Mouse (Mus musculus) forebrain, embryonic 10.5 days (tissue): Measurements from ENCODE around the gene Mcu. TPM values are rescaled to one million over a fixed set of nuclear protein-coding genes. Genes with fewer than 3 reads are reported as not detected.

ENCODE experiments used
- DNase-seq: peaks from one replicate; pipeline ENCODE4 v3.0.0-alpha.2; 2017; ENCODE audit warnings: low spot score; ENCODE audit errors: extremely low spot score
- H3K27ac ChIP-seq: fragments of 300-500 bp; sonication (generic); 2 replicates; pipeline ENCODE4 v1.5.1; 2016; ENCODE audit warnings: mild to moderate bottlenecking
- H3K27me3 ChIP-seq: fragments of 300-500 bp; sonication (generic); 2 replicates; pipeline ENCODE4 v1.6.1; 2016; ENCODE audit warnings: mild to moderate bottlenecking; ENCODE audit not compliant: poor library complexity, severe bottlenecking
- H3K36me3 ChIP-seq: fragments of 300-500 bp; sonication (generic); replicated peaks from 2 replicates; pipeline ENCODE4 v1.6.1; 2016; ENCODE audit warnings: mild to moderate bottlenecking, moderate library complexity
- H3K4me1 ChIP-seq: fragments of 300-500 bp; sonication (generic); 2 replicates; pipeline ENCODE4 v1.6.1; 2016
- H3K4me3 ChIP-seq: fragments of 300-500 bp; sonication (generic); 2 replicates; pipeline ENCODE4 v1.5.1; 2016; ENCODE audit warnings: mild to moderate bottlenecking, moderate library complexity
- H3K9me3 ChIP-seq: fragments of 300-500 bp; sonication (generic); 2 replicates; pipeline ENCODE4 v1.6.1; 2016; ENCODE audit warnings: mild to moderate bottlenecking, moderate library complexity
- WGBS: fragments of 180-500 bp; shearing (Covaris S2); methylation state at CpG from one replicate; pipeline ENCODE4 v1.1.7; 2016; 5-methylcytosine and 5-hydroxymethylcytosine counted together
- polyA plus RNA-seq: library from polyadenylated mRNA; unstranded; fragments of >200 nt; fragmentation: Nextera tagmentation; extraction: Ambion mirVana; gene quantifications from 2 replicates; pipeline ENCODE4 v1.2.1, GENCODE M21; 2016

Mcu gene
- polyA plus RNA-seq, 1 experiment from 2014 or later, result 19.1 TPM

GRCm38 (mm10) chr10:59451839-59452238 is 164.7 kb downstream of the Mcu start:
- Histone ChIP-seq H3K4me1 (peaks cover 10% of the 10 kb centered on the region), H3K4me3 (no peak overlapping the region), H3K9me3 (no peaks in the 10 kb centered on the region), H3K27ac (0 out of 2 replicates have a peak overlapping the region, but pooled peaks have one; percentile 62), H3K27me3 (no peaks in the 10 kb centered on the region), H3K36me3 (no peaks in the 10 kb centered on the region)
- WGBS, result 66% methylated on average over 5 of the region's 5 CpGs
- no peak for DNase-seq

GRCm38 (mm10) chr10:59447546-59447945 is 168.9 kb downstream of the Mcu start:
- DNase-seq, result no peak
- Histone ChIP-seq H3K4me1 (peaks cover 8% of the 10 kb centered on the region), H3K27me3 (no peaks in the 10 kb centered on the region), H3K9me3 (no peaks in the 10 kb centered on the region), H3K4me3 (no peak overlapping the region), H3K27ac (no peak overlapping the region; the same call in 1 of the 2 replicates), H3K36me3 (no peaks in the 10 kb centered on the region)
- WGBS, result 79% methylated on average over 9 of the region's 9 CpGs

GRCm38 (mm10) chr10:59446911-59447437 is 169.5 kb downstream of the Mcu start:
- Histone ChIP-seq H3K4me1 (peaks cover 8% of the 10 kb centered on the region), H3K4me3 (no peak overlapping the region), H3K9me3 (no peaks in the 10 kb centered on the region), H3K27ac (no peak overlapping the region; the same call in 1 of the 2 replicates), H3K36me3 (no peaks in the 10 kb centered on the region), H3K27me3 (no peaks in the 10 kb centered on the region)
- DNase-seq, result no peak
- 87% methylated on average over 10 of the region's 10 CpGs for WGBS

- Histone ChIP-seq H3K27me3 (no peaks in the 10 kb centered on the region), H3K4me3 (no peak overlapping the region), H3K9me3 (no peaks in the 10 kb centered on the region), H3K36me3 (no peaks in the 10 kb centered on the region), H3K4me1 (peaks cover 12% of the 10 kb centered on the region), H3K27ac (no peak overlapping the region)
- WGBS, result 74% methylated on average over 8 of the region's 8 CpGs
- no peak for DNase-seq
Measured at GRCm38 (mm10) chr10:59444635-59445034, 171.9 kb downstream of the Mcu start.

GRCm38 (mm10) chr10:59444106-59444505 is 172.4 kb downstream of the Mcu start:
- Histone ChIP-seq H3K4me1 (peaks cover 15% of the 10 kb centered on the region), H3K9me3 (no peaks in the 10 kb centered on the region), H3K27me3 (no peaks in the 10 kb centered on the region), H3K4me3 (no peak overlapping the region), H3K27ac (no peak overlapping the region), H3K36me3 (no peaks in the 10 kb centered on the region)
- WGBS, result 87% methylated on average over 3 of the region's 3 CpGs
- DNase-seq, result no peak

- no peak overlapping the region for H3K4me3 ChIP-seq
- peaks cover 15% of the 10 kb centered on the region for H3K4me1 ChIP-seq
- WGBS, result 69% methylated on average over 7 of the region's 7 CpGs
- no peaks in the 10 kb centered on the region for H3K9me3 ChIP-seq
- H3K27ac ChIP-seq, result no peak overlapping the region
- H3K27me3 ChIP-seq, result no peaks in the 10 kb centered on the region
- no peaks in the 10 kb centered on the region for H3K36me3 ChIP-seq
- DNase-seq, result no peak
Measured at GRCm38 (mm10) chr10:59443212-59443611, 173.3 kb downstream of the Mcu start.

- 92% methylated on average over 11 of the region's 11 CpGs for WGBS
- H3K9me3 ChIP-seq, result no peaks in the 10 kb centered on the region
- H3K27ac ChIP-seq, result no peak within 1 kb of the TSS
- peaks cover 15% of the 10 kb centered on the region for H3K4me1 ChIP-seq
- no peaks in the 10 kb centered on the region for H3K36me3 ChIP-seq
- DNase-seq, result no peak
- no peak within 1 kb of the TSS for H3K4me3 ChIP-seq
- no peaks in the 10 kb centered on the region for H3K27me3 ChIP-seq
Measured at GRCm38 (mm10) chr10:59441735-59442134, 174.8 kb downstream of the Mcu start, which contains the start of gene Oit3. Gene Oit3, minus strand, starts transcription at chr10:59441778.

GRCm38 (mm10) chr10:59440177-59440576 is 176.3 kb downstream of the Mcu start:
- Histone ChIP-seq H3K27me3 (no peaks in the 10 kb centered on the region), H3K4me3 (no peak overlapping the region), H3K27ac (no peak overlapping the region), H3K36me3 (no peaks in the 10 kb centered on the region), H3K4me1 (peaks cover 15% of the 10 kb centered on the region), H3K9me3 (no peaks in the 10 kb centered on the region)
- DNase-seq, result no peak
- WGBS, result 68% methylated on average over 6 of the region's 6 CpGs

GRCm38 (mm10) chr10:59439508-59439931 is 177.0 kb downstream of the Mcu start:
- Histone ChIP-seq H3K27me3 (no peaks in the 10 kb centered on the region), H3K27ac (no peak overlapping the region)
- 74% methylated on average over 5 of the region's 5 CpGs for WGBS

GRCm38 (mm10) chr10:59438651-59439050 is 177.8 kb downstream of the Mcu start:
- H3K36me3 ChIP-seq, result no peaks in the 10 kb centered on the region
- WGBS, result 96% methylated on average over 12 of the region's 12 CpGs

More at GRCm38 (mm10) chr10:59439508-59439931, 177.0 kb downstream of the Mcu start:
- Histone ChIP-seq H3K36me3 (no peaks in the 10 kb centered on the region), H3K4me1 (peaks cover 10% of the 10 kb centered on the region), H3K9me3 (no peaks in the 10 kb centered on the region), H3K4me3 (no peak overlapping the region)
- no peak for DNase-seq

GRCm38 (mm10) chr10:59435746-59436145 is 180.7 kb downstream of the Mcu start:
- no peak overlapping the region for H3K4me3 ChIP-seq
- H3K27ac ChIP-seq, result no peak overlapping the region
- H3K9me3 ChIP-seq, result no peaks in the 10 kb centered on the region
- no peaks in the 10 kb centered on the region for H3K27me3 ChIP-seq
- no peak for DNase-seq
- H3K4me1 ChIP-seq, result peaks cover 9% of the 10 kb centered on the region
- WGBS, result 96% methylated on average over 18 of the region's 18 CpGs
- H3K36me3 ChIP-seq, result no peaks in the 10 kb centered on the region

More at GRCm38 (mm10) chr10:59438651-59439050, 177.8 kb downstream of the Mcu start:
- Histone ChIP-seq H3K4me1 (peaks cover 8% of the 10 kb centered on the region), H3K27me3 (no peaks in the 10 kb centered on the region), H3K9me3 (no peaks in the 10 kb centered on the region), H3K4me3 (no peak overlapping the region), H3K27ac (no peak overlapping the region)
- no peak for DNase-seq

GRCm38 (mm10) chr10:59430701-59431218 is 185.7 kb downstream of the Mcu start:
- Histone ChIP-seq H3K4me1 (peaks cover 11% of the 10 kb centered on the region), H3K27ac (0 out of 2 replicates have a peak overlapping the region, but pooled peaks have one; percentile 26), H3K9me3 (no peaks in the 10 kb centered on the region), H3K27me3 (no peaks in the 10 kb centered on the region), H3K36me3 (no peaks in the 10 kb centered on the region), H3K4me3 (no peak overlapping the region)
- DNase-seq, result no peak
- WGBS, result 82% methylated on average over 6 of the region's 6 CpGs

GRCm38 (mm10) chr10:59429448-59430135 is 186.9 kb downstream of the Mcu start:
- no peak for DNase-seq
- H3K27me3 ChIP-seq, result no peaks in the 10 kb centered on the region
- peaks cover 11% of the 10 kb centered on the region for H3K4me1 ChIP-seq
- no peak overlapping the region for H3K27ac ChIP-seq
- no peaks in the 10 kb centered on the region for H3K9me3 ChIP-seq
- 86% methylated on average over 16 of the region's 16 CpGs for WGBS
- no peak overlapping the region for H3K4me3 ChIP-seq
- no peaks in the 10 kb centered on the region for H3K36me3 ChIP-seq
